In genomic region chr6:100954563-100954962, GRCm38 (mm10) we compare ENCODE assay signal across 27 mouse cellular contexts.
"Had no signal": no experiment of that assay in that cellular context is flagged by ENCODE, and none has a peak within 500 bp of the region (broad histone marks: within the 10 kb centered on the region; RNA-seq: fewer than 3 reads in every experiment).

No protein-coding gene starts in this region.

- H3K4me3 ChIP-seq: heart, embryonic 10.5 days; heart, embryonic 13.5 days; heart, embryonic 15.5 days; hindbrain, embryonic 13.5 days; hindbrain, embryonic 15.5 days; kidney, embryonic 15.5 days; left cerebral cortex, adult 2 months; limb, embryonic 13.5 days; limb, embryonic 15.5 days; liver, embryonic 12.5 days had no signal

- ATAC-seq: hindbrain, postnatal 0 days; intestine, embryonic 16.5 days; liver, embryonic 12.5 days had no signal

- H3K27ac ChIP-seq: heart, embryonic 10.5 days; heart, embryonic 13.5 days; heart, embryonic 15.5 days; hindbrain, embryonic 13.5 days; hindbrain, embryonic 15.5 days; hindbrain, postnatal 0 days; kidney, embryonic 15.5 days; kidney, postnatal 0 days; left cerebral cortex, adult 2 months; limb, embryonic 13.5 days; limb, embryonic 15.5 days; liver, embryonic 12.5 days; liver, embryonic 14.5 days had no signal

- H3K4me2 ChIP-seq: heart, embryonic 13.5 days; heart, embryonic 15.5 days; hindbrain, embryonic 13.5 days; hindbrain, embryonic 15.5 days; kidney, embryonic 15.5 days; limb, embryonic 13.5 days; limb, embryonic 15.5 days; liver, embryonic 12.5 days had no signal

- H3K36me3 ChIP-seq: heart, embryonic 10.5 days; heart, embryonic 13.5 days; heart, embryonic 15.5 days; hindbrain, embryonic 13.5 days; hindbrain, embryonic 15.5 days; kidney, embryonic 15.5 days; limb, embryonic 13.5 days; limb, embryonic 15.5 days; liver, embryonic 12.5 days had no signal

- H3K27me3 ChIP-seq: heart, embryonic 13.5 days; heart, embryonic 15.5 days; hindbrain, embryonic 13.5 days; hindbrain, embryonic 15.5 days; kidney, embryonic 15.5 days; liver, embryonic 12.5 days had no signal

- DNase-seq: gastrocnemius, postnatal 14 days; gastrocnemius, postnatal 36 days; heart, adult 18-20 months; heart, postnatal 14 days; heart, postnatal 36 days; kidney, adult 11 months; kidney, adult 2 months; kidney, adult 9 months; kidney, postnatal 14 days; kidney, postnatal 36 days; layer of hippocampus, adult 9-11 months; layer of hippocampus, postnatal 36 days; left cerebral cortex, postnatal 4 days had no signal

- H3K4me1 ChIP-seq: heart, embryonic 10.5 days; heart, embryonic 13.5 days; heart, embryonic 15.5 days; hindbrain, embryonic 15.5 days; liver, embryonic 12.5 days had no signal

- H3K9ac ChIP-seq: heart, embryonic 13.5 days; heart, embryonic 15.5 days; hindbrain, embryonic 13.5 days; hindbrain, embryonic 15.5 days; kidney, embryonic 15.5 days; limb, embryonic 13.5 days; limb, embryonic 15.5 days; liver, embryonic 12.5 days; liver, embryonic 14.5 days had no signal

- H3K9me3 ChIP-seq: heart, embryonic 10.5 days; heart, embryonic 13.5 days; heart, embryonic 15.5 days; hindbrain, embryonic 13.5 days; hindbrain, embryonic 15.5 days; kidney, embryonic 15.5 days; limb, embryonic 13.5 days; limb, embryonic 15.5 days; liver, embryonic 12.5 days had no signal
